Mouse (Mus musculus) erythroblast, embryonic 14.5 days (primary cell): ENCODE measurements at regions not wholly inside any gene's neighbourhood (a gene's known extent, or its start where the extent isn't known, plus 50 kb on each side); places are given as distances from the start of the nearest gene placed in this dataset.

Experiments
- GATA1 ChIP-seq: IDR thresholded peaks from 2 replicates; pipeline ENCODE4 v1.6.1; 2012; ENCODE audit warnings: low read length, inconsistent platforms, mixed read lengths
- TAL1 ChIP-seq: IDR thresholded peaks from 3 replicates; pipeline ENCODE4 v1.6.1; 2012; ENCODE audit warnings: low read length, inconsistent platforms, mixed read lengths

- TF ChIP-seq GATA1 (no peak), TAL1 (no peak)
These were observed 51.3 kb upstream of the Ankrd55 start for GRCm38 (mm10) chr13:112236956-112237355.
